Mouse (Mus musculus): ENCODE results near the gene Nmur1. TPM values are rescaled to one million over a fixed set of nuclear protein-coding genes. Genes with fewer than 3 reads are reported as not detected.

The Nmur1 gene
- polyA plus RNA-seq, 1 experiment from 2014 or later = 0.61 TPM

- Histone ChIP-seq H3K9ac (no peak overlapping the region), H3K36me3 (replicated peaks) (no peaks in the 10 kb centered on the region), H3K9me3 (no peaks in the 10 kb centered on the region), H3K4me1 (peaks cover 14% of the 10 kb centered on the region), H3K4me3 (no peak overlapping the region), H3K4me2 (no peak overlapping the region), H3K27ac (no peak overlapping the region), H3K27me3 (replicated peaks) (no peaks in the 10 kb centered on the region)
- 19% methylated on average over 10 of the region's 10 CpGs for WGBS
- ATAC-seq (replicated peaks) = no peak
Observed at GRCm38 (mm10) chr1:86421007-86421406, 5.0 kb downstream of the Nmur1 start.

GRCm38 (mm10) chr1:86416321-86416720 is 9.7 kb downstream of the Nmur1 start:
- no peak overlapping the region for H3K4me2 ChIP-seq
- 64% methylated on average over 6 of the region's 6 CpGs for WGBS
- ATAC-seq (replicated peaks) = no peak
- no peak overlapping the region for H3K27ac ChIP-seq
- H3K36me3 ChIP-seq (replicated peaks) = no peaks in the 10 kb centered on the region
- H3K9ac ChIP-seq = no peak overlapping the region
- H3K4me1 ChIP-seq = peaks cover 4% of the 10 kb centered on the region; the same call in 1 of the 2 replicates
- no peaks in the 10 kb centered on the region for H3K9me3 ChIP-seq
- H3K27me3 ChIP-seq (replicated peaks) = no peaks in the 10 kb centered on the region
- H3K4me3 ChIP-seq = no peak overlapping the region

- H3K36me3 ChIP-seq (replicated peaks) = no peaks in the 10 kb centered on the region
- H3K4me3 ChIP-seq = no peak overlapping the region
- no peak overlapping the region for H3K9ac ChIP-seq
- peak; percentile 48; the same call in 1 of the 2 replicates for ATAC-seq (replicated peaks)
- H3K4me1 ChIP-seq = no peaks in the 10 kb centered on the region
- H3K4me2 ChIP-seq = no peak overlapping the region
- no peaks in the 10 kb centered on the region for H3K9me3 ChIP-seq
- no peaks in the 10 kb centered on the region for H3K27me3 ChIP-seq (replicated peaks)
- WGBS = 71% methylated on average over 7 of the region's 7 CpGs
- H3K27ac ChIP-seq = no peak overlapping the region
Observed at GRCm38 (mm10) chr1:86415612-86416184, 10.3 kb downstream of the Nmur1 start.

GRCm38 (mm10) chr1:86415144-86415543 is 10.9 kb downstream of the Nmur1 start:
- H3K9me3 ChIP-seq = no peaks in the 10 kb centered on the region
- no peak overlapping the region for H3K9ac ChIP-seq
- H3K27ac ChIP-seq = no peak overlapping the region
- ATAC-seq (replicated peaks) = no peak
- no peak overlapping the region for H3K4me2 ChIP-seq
- 82% methylated on average over 2 of the region's 2 CpGs for WGBS
- H3K36me3 ChIP-seq (replicated peaks) = no peaks in the 10 kb centered on the region
- no peak overlapping the region for H3K4me3 ChIP-seq
- no peaks in the 10 kb centered on the region for H3K27me3 ChIP-seq (replicated peaks)
- no peaks in the 10 kb centered on the region for H3K4me1 ChIP-seq

GRCm38 (mm10) chr1:86414715-86415114 is 11.3 kb downstream of the Nmur1 start:
- Histone ChIP-seq H3K36me3 (replicated peaks) (no peaks in the 10 kb centered on the region), H3K27ac (no peak overlapping the region), H3K27me3 (replicated peaks) (no peaks in the 10 kb centered on the region), H3K4me3 (no peak overlapping the region), H3K9ac (no peak overlapping the region), H3K4me2 (no peak overlapping the region), H3K4me1 (no peaks in the 10 kb centered on the region), H3K9me3 (no peaks in the 10 kb centered on the region)
- ATAC-seq (replicated peaks) = no peak
- 88% methylated on average over 5 of the region's 5 CpGs for WGBS

GRCm38 (mm10) chr1:86409476-86409875 is 16.6 kb downstream of the Nmur1 start:
- Histone ChIP-seq H3K4me3 (no peak overlapping the region), H3K27me3 (replicated peaks) (no peaks in the 10 kb centered on the region), H3K27ac (no peak overlapping the region), H3K9ac (no peak overlapping the region), H3K36me3 (replicated peaks) (no peaks in the 10 kb centered on the region), H3K4me1 (no peaks in the 10 kb centered on the region), H3K4me2 (no peak overlapping the region), H3K9me3 (no peaks in the 10 kb centered on the region)
- no peak for ATAC-seq (replicated peaks)
- WGBS = 95% methylated on average over 2 of the region's 2 CpGs

GRCm38 (mm10) chr1:86408515-86408914 is 17.5 kb downstream of the Nmur1 start:
- Histone ChIP-seq H3K4me1 (no peaks in the 10 kb centered on the region), H3K27ac (no peak overlapping the region), H3K9ac (no peak overlapping the region), H3K36me3 (replicated peaks) (no peaks in the 10 kb centered on the region), H3K4me2 (no peak overlapping the region), H3K4me3 (no peak overlapping the region), H3K27me3 (replicated peaks) (no peaks in the 10 kb centered on the region), H3K9me3 (no peaks in the 10 kb centered on the region)
- WGBS = 79% methylated on average over 10 of the region's 10 CpGs
- ATAC-seq (replicated peaks) = no peak

GRCm38 (mm10) chr1:86406914-86407313 is 19.1 kb downstream of the Nmur1 start:
- Histone ChIP-seq H3K9ac (no peak overlapping the region), H3K9me3 (no peaks in the 10 kb centered on the region), H3K4me1 (no peaks in the 10 kb centered on the region), H3K4me3 (no peak overlapping the region), H3K4me2 (no peak overlapping the region), H3K36me3 (replicated peaks) (no peaks in the 10 kb centered on the region), H3K27ac (no peak overlapping the region), H3K27me3 (replicated peaks) (no peaks in the 10 kb centered on the region)
- WGBS = 73% methylated on average over 8 of the region's 8 CpGs
- ATAC-seq (replicated peaks) = no peak

- Histone ChIP-seq H3K27ac (no peak overlapping the region), H3K4me2 (no peak overlapping the region), H3K9ac (no peak overlapping the region), H3K36me3 (replicated peaks) (no peaks in the 10 kb centered on the region), H3K4me1 (no peaks in the 10 kb centered on the region), H3K27me3 (replicated peaks) (no peaks in the 10 kb centered on the region), H3K9me3 (no peaks in the 10 kb centered on the region), H3K4me3 (no peak overlapping the region)
- WGBS = 87% methylated on average over 4 of the region's 4 CpGs
- ATAC-seq (replicated peaks) = no peak
Observed at GRCm38 (mm10) chr1:86406313-86406712, 19.7 kb downstream of the Nmur1 start.

GRCm38 (mm10) chr1:86404834-86405233 is 21.2 kb downstream of the Nmur1 start:
- H3K27me3 ChIP-seq (replicated peaks) = no peaks in the 10 kb centered on the region
- ATAC-seq (replicated peaks) = no peak
- no peaks in the 10 kb centered on the region for H3K36me3 ChIP-seq (replicated peaks)
- WGBS = 58% methylated on average over 5 of the region's 5 CpGs
- no peaks in the 10 kb centered on the region for H3K9me3 ChIP-seq
- H3K4me2 ChIP-seq = no peak overlapping the region
- H3K4me1 ChIP-seq = no peaks in the 10 kb centered on the region
- no peak overlapping the region for H3K4me3 ChIP-seq
- H3K27ac ChIP-seq = no peak overlapping the region
- H3K9ac ChIP-seq = no peak overlapping the region

- H3K27ac ChIP-seq = no peak overlapping the region
- H3K9me3 ChIP-seq = no peaks in the 10 kb centered on the region
- no peaks in the 10 kb centered on the region for H3K27me3 ChIP-seq (replicated peaks)
- H3K4me3 ChIP-seq = no peak overlapping the region
- 82% methylated on average over 8 of the region's 8 CpGs for WGBS
- no peak overlapping the region for H3K4me2 ChIP-seq
- ATAC-seq (replicated peaks) = no peak
- no peaks in the 10 kb centered on the region for H3K4me1 ChIP-seq
- H3K9ac ChIP-seq = no peak overlapping the region
- no peaks in the 10 kb centered on the region for H3K36me3 ChIP-seq (replicated peaks)
Observed at GRCm38 (mm10) chr1:86400096-86400754, 25.8 kb downstream of the Nmur1 start.

GRCm38 (mm10) chr1:86399322-86399721 is 26.7 kb downstream of the Nmur1 start:
- Histone ChIP-seq H3K4me1 (no peaks in the 10 kb centered on the region), H3K4me3 (no peak overlapping the region), H3K27ac (no peak overlapping the region), H3K9me3 (no peaks in the 10 kb centered on the region), H3K9ac (no peak overlapping the region), H3K36me3 (replicated peaks) (no peaks in the 10 kb centered on the region), H3K27me3 (replicated peaks) (no peaks in the 10 kb centered on the region), H3K4me2 (no peak overlapping the region)
- ATAC-seq (replicated peaks) = no peak
- WGBS = 81% methylated on average over 3 of the region's 3 CpGs

- Histone ChIP-seq H3K27me3 (replicated peaks) (no peaks in the 10 kb centered on the region), H3K27ac (no peak overlapping the region), H3K9ac (no peak overlapping the region), H3K4me2 (no peak overlapping the region), H3K4me1 (no peaks in the 10 kb centered on the region), H3K4me3 (no peak overlapping the region), H3K36me3 (replicated peaks) (no peaks in the 10 kb centered on the region), H3K9me3 (no peaks in the 10 kb centered on the region)
- ATAC-seq (replicated peaks) = no peak
- WGBS = 73% methylated on average over 7 of the region's 7 CpGs
Observed at GRCm38 (mm10) chr1:86398222-86398621, 27.8 kb downstream of the Nmur1 start.

Measured in midbrain, embryonic 15.5 days (tissue).